Mouse (Mus musculus) gastrocnemius, postnatal 4 days (tissue): ENCODE data around the gene Efna3. TPM values are rescaled to one million over a fixed set of nuclear protein-coding genes. Genes with fewer than 3 reads are reported as not detected.

Experiments
- DNase-seq, 2 experiments: peaks; one replicate each; pipeline ENCODE4 v3.0.0; 2021 to 2022; ENCODE audit warnings: low spot score in 2 of 2, mixed read lengths in 2 of 2
- total RNA-seq, 2 experiments: library from RNA; stranded (reverse); gene quantifications; 2 replicates each; pipeline ENCODE4 v1.2.3; 2021

Gene Efna3
- total RNA-seq, 2 experiments from 2014 or later = not detected

GRCm38 (mm10) chr3:89316833-89317232 lies 5.9 kb downstream of the Efna3 start:
- DNase-seq = peak; percentile 53 to 78

GRCm38 (mm10) chr3:89315930-89316831 lies 6.6 kb downstream of the Efna3 start:
- peak in 1 of 2 experiments; percentile 26 for DNase-seq

- DNase-seq = peak; percentile 77 to 83
Observed at GRCm38 (mm10) chr3:89315195-89315929, 7.4 kb downstream of the Efna3 start.

DNA sequence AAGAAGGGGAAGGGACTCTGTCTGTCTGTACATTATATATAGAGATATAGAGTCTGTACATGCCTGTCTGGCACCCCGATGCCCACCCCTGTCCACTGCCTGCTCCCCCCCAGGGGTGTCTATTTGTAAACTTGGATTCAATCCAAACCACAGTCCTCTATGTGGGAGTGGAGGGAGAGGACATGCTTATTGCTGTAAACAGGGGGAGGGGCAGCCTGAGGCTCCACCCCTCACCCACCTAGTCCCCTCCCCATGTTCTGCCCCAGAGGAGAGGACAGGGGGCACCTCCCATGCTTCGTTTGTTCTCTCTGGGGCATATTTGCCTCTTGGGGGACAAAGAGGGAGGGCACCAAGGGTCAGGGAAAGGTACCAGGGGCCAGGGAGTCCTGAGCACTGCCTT lies 8.0 kb downstream of the Efna3 start:
- no peak for DNase-seq

DNA sequence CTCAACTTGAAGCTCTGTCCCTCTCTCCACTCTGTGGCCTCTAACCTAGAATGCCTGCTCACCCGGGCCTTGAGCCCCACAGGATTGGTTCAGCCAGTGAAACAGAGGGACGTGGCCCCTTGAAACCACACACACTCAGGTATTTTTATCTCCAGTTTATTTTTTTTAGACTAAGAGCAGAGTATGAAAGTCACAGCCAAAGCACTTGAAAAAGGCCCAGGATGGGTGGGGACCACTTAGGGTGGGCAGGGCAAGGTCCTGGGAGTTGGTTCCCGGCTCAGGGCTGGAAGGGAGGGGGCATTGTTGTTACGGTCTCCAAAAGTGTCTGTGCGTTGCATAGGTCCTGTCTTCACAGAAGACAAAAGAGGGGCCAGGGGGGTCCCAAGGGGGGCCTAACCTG lies 8.4 kb downstream of the Efna3 start:
- DNase-seq = no peak

GRCm38 (mm10) chr3:89308089-89308488 lies 14.7 kb downstream of the Efna3 start:
- no peak for DNase-seq

GRCm38 (mm10) chr3:89305551-89306325 lies 17.0 kb downstream of the Efna3 start:
- no peak for DNase-seq

DNA sequence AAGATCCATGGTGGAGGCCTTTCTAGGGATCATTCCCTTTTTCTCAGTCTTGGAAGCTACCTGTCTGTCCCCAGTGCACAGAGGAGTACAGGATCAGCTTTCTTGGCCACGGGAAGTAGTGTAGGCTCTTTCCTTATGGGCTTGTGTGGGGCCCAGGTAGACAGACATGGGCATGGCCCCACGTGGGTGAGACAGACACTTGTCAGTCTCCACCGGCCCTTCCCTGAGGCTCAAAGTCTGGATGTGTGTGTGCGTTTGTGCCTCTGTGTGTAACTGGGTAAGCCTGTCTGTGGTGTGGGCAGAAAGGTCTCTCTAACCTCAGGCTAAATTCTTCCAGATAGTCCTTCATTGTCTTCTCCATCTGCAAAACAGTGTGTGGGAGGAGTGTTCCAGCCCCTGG lies 17.7 kb downstream of the Efna3 start:
- DNase-seq = no peak

GRCm38 (mm10) chr3:89304440-89304839 lies 18.3 kb downstream of the Efna3 start:
- no peak for DNase-seq

DNA sequence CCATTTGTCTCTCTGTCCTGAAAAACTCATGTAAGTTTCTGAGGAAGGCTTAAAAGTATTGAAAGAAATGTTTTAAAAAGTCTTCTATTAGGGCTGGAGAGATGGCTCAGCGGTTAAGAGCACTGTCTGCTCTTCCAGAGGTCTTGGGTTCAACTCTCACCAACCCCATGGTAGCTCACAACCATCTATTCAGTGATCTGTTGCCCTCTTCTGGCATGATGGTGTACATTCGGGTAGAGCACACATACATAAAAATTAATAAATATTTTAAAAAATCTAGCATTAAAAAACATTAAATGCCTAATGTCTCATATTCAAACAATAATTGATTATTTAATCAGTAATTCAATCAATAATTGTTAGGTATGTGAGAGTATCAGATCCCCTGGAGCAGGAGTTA lies 22.3 kb downstream of the Efna3 start:
- no peak for DNase-seq

GRCm38 (mm10) chr3:89300071-89300470 lies 22.7 kb downstream of the Efna3 start:
- DNase-seq = no peak

- no peak for DNase-seq
Observed at GRCm38 (mm10) chr3:89299499-89299898, 23.3 kb downstream of the Efna3 start.

GRCm38 (mm10) chr3:89298908-89299307 lies 23.9 kb downstream of the Efna3 start:
- DNase-seq = no peak

DNA sequence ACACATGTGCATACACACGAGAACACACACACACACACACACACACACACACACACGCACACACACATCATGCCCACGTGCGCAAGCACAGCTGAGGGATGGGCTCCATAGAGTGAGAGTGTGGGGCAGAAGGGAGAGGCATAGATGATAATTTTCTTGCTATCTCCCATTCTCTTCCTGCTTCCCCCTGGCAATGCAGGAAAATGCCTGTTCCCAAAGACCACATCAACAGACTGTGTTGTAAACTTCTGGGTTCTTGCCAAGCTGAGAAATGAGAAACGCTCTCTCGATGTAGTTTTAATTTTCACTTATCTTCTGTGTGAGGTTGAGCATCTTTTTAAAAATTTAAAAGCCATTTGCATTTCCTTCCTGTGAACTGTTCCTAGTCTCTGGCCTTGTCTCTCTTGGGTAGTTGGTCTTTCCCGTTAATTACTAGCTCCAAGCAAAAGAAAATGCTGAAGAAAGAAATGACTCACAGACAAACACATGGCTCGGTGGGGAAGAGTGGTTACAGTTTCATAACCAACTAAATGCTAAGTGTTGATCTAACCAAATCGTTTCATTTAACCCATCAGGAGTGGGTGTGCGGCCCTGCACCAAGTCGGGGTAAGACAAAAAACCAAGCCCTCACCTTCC lies 25.9 kb downstream of the Efna3 start:
- no peak for DNase-seq

DNA sequence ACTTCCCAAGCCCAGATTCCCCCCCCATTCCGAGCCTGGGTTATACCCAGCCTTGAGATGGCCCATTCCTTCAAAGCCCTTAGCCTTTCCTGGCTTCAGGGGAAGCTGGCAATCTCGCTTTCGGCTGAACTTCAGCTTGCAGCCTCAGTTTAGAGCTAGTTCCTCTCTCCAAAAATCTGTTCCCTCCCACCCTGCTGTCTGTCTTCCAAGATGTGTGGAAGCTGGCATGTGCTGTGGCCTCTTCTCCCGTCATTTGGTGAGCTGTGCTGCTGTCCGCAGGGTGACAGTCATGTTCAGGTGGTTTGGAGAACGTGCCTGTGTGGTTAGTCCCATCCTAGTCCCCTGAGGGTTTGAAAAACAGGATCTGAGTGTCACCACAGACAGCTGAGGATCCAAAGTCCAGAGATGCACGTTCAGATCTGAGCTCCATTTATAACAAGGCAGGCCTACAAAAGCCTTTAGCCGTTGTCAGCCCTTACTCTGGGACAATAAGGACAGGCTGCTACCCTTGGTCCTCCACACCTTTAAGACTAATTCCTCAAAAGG lies 27.0 kb downstream of the Efna3 start:
- no peak for DNase-seq

- DNase-seq = no peak
Observed at GRCm38 (mm10) chr3:89294195-89294594, 28.6 kb downstream of the Efna3 start.

- DNase-seq = no peak
Observed at GRCm38 (mm10) chr3:89293247-89293918, 29.4 kb downstream of the Efna3 start.

GRCm38 (mm10) chr3:89292303-89292702 lies 30.5 kb downstream of the Efna3 start:
- DNase-seq = no peak

DNA sequence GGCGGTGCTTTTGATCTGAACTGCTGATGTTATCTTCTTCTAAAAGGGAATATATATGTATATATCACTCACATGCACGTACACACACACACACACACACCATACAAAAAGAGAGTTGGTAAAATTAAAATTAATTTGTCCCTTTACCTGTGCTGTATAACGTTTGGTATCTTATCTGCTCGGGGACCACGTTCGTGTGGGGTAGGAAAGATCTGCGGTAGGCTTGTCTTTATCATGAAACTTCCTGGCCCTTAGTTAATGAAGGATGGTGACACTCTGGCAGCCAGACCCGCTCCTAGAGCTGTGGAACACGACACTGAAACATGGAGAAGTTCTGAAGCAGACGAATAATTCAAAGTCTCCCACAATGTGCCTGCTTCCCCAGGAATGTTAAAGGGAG lies 30.9 kb downstream of the Efna3 start:
- no peak for DNase-seq

DNA sequence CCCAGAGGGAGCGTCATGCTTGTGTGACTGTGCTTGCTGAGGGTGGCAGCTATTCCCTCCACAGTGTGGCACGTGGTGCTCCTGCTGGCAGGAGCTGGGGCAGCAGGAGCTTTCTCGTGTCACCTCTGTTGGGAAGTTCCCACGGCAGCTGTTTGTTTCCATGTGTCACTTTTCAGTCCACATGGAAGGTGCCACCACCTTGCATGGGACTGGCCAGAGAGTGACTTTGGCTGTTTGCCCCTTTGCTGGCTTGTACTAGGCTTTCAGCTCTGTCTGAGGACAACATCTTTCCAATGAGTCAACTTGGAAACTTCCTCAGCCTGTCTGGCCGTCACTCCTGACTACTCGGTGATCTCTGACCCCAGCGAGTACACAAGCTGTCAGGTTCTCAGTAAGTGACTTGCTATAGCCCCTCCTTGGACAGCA lies 34.2 kb downstream of the Efna3 start:
- no peak for DNase-seq
